Mouse (Mus musculus) intestine, postnatal 0 days (tissue): ENCODE results near the gene Med13l. TPM values are rescaled to one million over a fixed set of nuclear protein-coding genes. Genes with fewer than 3 reads are reported as not detected.

ENCODE experiments used
- ATAC-seq: fragments of 200-750 bp; cut with Nextera tagmentation; 2 replicates; pipeline ENCODE4 v1.8.0; 2017; ENCODE audit warnings: mild to moderate bottlenecking, moderate TSS enrichment, moderate library complexity
- H3K27ac ChIP-seq: fragments of 300-500 bp; sonication (generic); 2 replicates; pipeline ENCODE4 v1.5.1; 2014; ENCODE audit warnings: mild to moderate bottlenecking, low read depth, low read length, moderate library complexity
- H3K27me3 ChIP-seq: fragments of 300-500 bp; sonication (generic); replicated peaks from 2 replicates; pipeline ENCODE4 v1.6.1; 2014; ENCODE audit warnings: low read length, mixed read lengths; ENCODE audit not compliant: control insufficient read depth, insufficient read depth
- H3K36me3 ChIP-seq: fragments of 300-500 bp; sonication (generic); 2 replicates; pipeline ENCODE4 v1.6.1; 2014; ENCODE audit warnings: mild to moderate bottlenecking, moderate library complexity; ENCODE audit not compliant: control insufficient read depth, insufficient read depth
- H3K4me1 ChIP-seq: fragments of 300-500 bp; sonication (generic); replicated peaks from 2 replicates; pipeline ENCODE4 v1.6.1; 2014; ENCODE audit warnings: antibody characterized with exemption, low read length, mixed read lengths; ENCODE audit not compliant: control insufficient read depth, insufficient read depth
- H3K4me2 ChIP-seq: fragments of 300-500 bp; sonication (generic); replicated peaks from 2 replicates; pipeline ENCODE4 v1.6.1; 2014; ENCODE audit warnings: low read depth, mild to moderate bottlenecking, moderate library complexity
- H3K4me3 ChIP-seq: fragments of 300-500 bp; sonication (generic); 2 replicates; pipeline ENCODE4 v1.5.1; 2014; ENCODE audit warnings: low read depth, low read length
- H3K9ac ChIP-seq: fragments of 300-500 bp; sonication (generic); 2 replicates; pipeline ENCODE4 v1.6.1; 2014; ENCODE audit warnings: mild to moderate bottlenecking, low read depth, low read length
- H3K9me3 ChIP-seq: fragments of 300-500 bp; sonication (generic); 2 replicates; pipeline ENCODE4 v1.6.1; 2016; ENCODE audit warnings: mixed run types; ENCODE audit not compliant: control insufficient read depth
- CTCF ChIP-seq: sonication (generic); IDR thresholded peaks from 2 replicates; pipeline ENCODE4 v1.5.1; 2016; ENCODE audit warnings: low read depth, mild to moderate bottlenecking, control low read depth, antibody characterized with exemption, moderate library complexity
- WGBS: fragments of 180-500 bp; shearing (Covaris S2); extraction: QIAGEN DNeasy Blood & Tissue Kit; methylation state at CpG from one replicate; pipeline ENCODE4 v1.1.7; 2014; 5-methylcytosine and 5-hydroxymethylcytosine counted together
- polyA plus RNA-seq: library from polyadenylated mRNA; unstranded; fragments of >200 nt; fragmentation: Nextera tagmentation; extraction: Ambion mirVana; gene quantifications from 2 replicates; pipeline ENCODE4 v1.2.1, GENCODE M21; 2015

Gene Med13l
- polyA plus RNA-seq, 1 experiment from 2014 or later: 5.1 TPM

GRCm38 (mm10) chr5:118686021-118686420, 125.5 kb downstream of the Med13l start:
- 0 out of 2 replicates have a peak, but pooled peaks cover 6% of the 10 kb centered on the region for H3K4me1 ChIP-seq
- peaks cover 10% of the 10 kb centered on the region; the same call in 1 of the 2 replicates for H3K36me3 ChIP-seq
- H3K9ac ChIP-seq: no peak overlapping the region
- H3K9me3 ChIP-seq: no peaks in the 10 kb centered on the region
- WGBS: 81% methylated on average over 4 of the region's 4 CpGs
- no peak for ATAC-seq
- H3K27me3 ChIP-seq: no peaks in the 10 kb centered on the region
- no peak overlapping the region for H3K4me2 ChIP-seq
- H3K27ac ChIP-seq: no peak overlapping the region
- H3K4me3 ChIP-seq: no peak overlapping the region
- no peak for TF ChIP-seq CTCF

- WGBS: 60% methylated on average over 14 of the region's 15 CpGs
These were observed 128.7 kb downstream of the Med13l start for GRCm38 (mm10) chr5:118688886-118689835.

GRCm38 (mm10) chr5:118691025-118691709, 130.7 kb downstream of the Med13l start:
- Histone ChIP-seq H3K4me1 (peaks cover 16% of the 10 kb centered on the region), H3K9ac (no peak overlapping the region), H3K27ac (peak overlapping the region; percentile 71), H3K9me3 (no peaks in the 10 kb centered on the region), H3K36me3 (no peaks in the 10 kb centered on the region), H3K4me3 (no peak overlapping the region), H3K4me2 (peak overlapping the region; percentile 61), H3K27me3 (no peaks in the 10 kb centered on the region)
- no peak for TF ChIP-seq CTCF
- 54% methylated on average over 10 of the region's 10 CpGs for WGBS
- ATAC-seq: peak; percentile 84

More at GRCm38 (mm10) chr5:118688886-118689835, 128.7 kb downstream of the Med13l start:
- Histone ChIP-seq H3K4me3 (no peak overlapping the region), H3K27me3 (no peaks in the 10 kb centered on the region), H3K27ac (0 out of 2 replicates have a peak overlapping the region, but pooled peaks have one; percentile 60), H3K4me2 (no peak overlapping the region), H3K9ac (no peak overlapping the region), H3K9me3 (no peaks in the 10 kb centered on the region), H3K36me3 (no peaks in the 10 kb centered on the region), H3K4me1 (peaks cover 13% of the 10 kb centered on the region)
- no peak for ATAC-seq
- TF ChIP-seq CTCF: no peak

- Histone ChIP-seq H3K9me3 (no peaks in the 10 kb centered on the region), H3K4me3 (no peak overlapping the region), H3K27ac (peak overlapping the region; percentile 57), H3K36me3 (no peaks in the 10 kb centered on the region), H3K9ac (no peak overlapping the region), H3K4me2 (peak overlapping the region; percentile 61), H3K4me1 (peaks cover 16% of the 10 kb centered on the region), H3K27me3 (no peaks in the 10 kb centered on the region)
- 32% methylated on average over 7 of the region's 7 CpGs for WGBS
- no peak for TF ChIP-seq CTCF
- no peak for ATAC-seq
These were observed 131.2 kb downstream of the Med13l start for GRCm38 (mm10) chr5:118691710-118692040.

- Histone ChIP-seq H3K4me2 (no peak overlapping the region), H3K9ac (no peak overlapping the region), H3K27ac (no peak overlapping the region), H3K4me1 (peaks cover 14% of the 10 kb centered on the region), H3K36me3 (no peaks in the 10 kb centered on the region), H3K4me3 (no peak overlapping the region), H3K27me3 (no peaks in the 10 kb centered on the region), H3K9me3 (no peaks in the 10 kb centered on the region)
- ATAC-seq: no peak
- 75% methylated on average over 9 of the region's 9 CpGs for whole genome bisulfite sequencing
- TF ChIP-seq CTCF: no peak
These were observed 133.5 kb downstream of the Med13l start for GRCm38 (mm10) chr5:118693996-118694395.

- WGBS: 84% methylated on average over 7 of the region's 7 CpGs
- no peaks in the 10 kb centered on the region for H3K27me3 ChIP-seq
- TF ChIP-seq CTCF: no peak
- H3K4me3 ChIP-seq: no peak overlapping the region
- no peaks in the 10 kb centered on the region for H3K9me3 ChIP-seq
- H3K27ac ChIP-seq: no peak overlapping the region
- no peak for ATAC-seq
- no peak overlapping the region for H3K9ac ChIP-seq
- H3K36me3 ChIP-seq: no peaks in the 10 kb centered on the region
- H3K4me2 ChIP-seq: no peak overlapping the region
- peaks cover 8% of the 10 kb centered on the region for H3K4me1 ChIP-seq
These were observed 136.6 kb downstream of the Med13l start for GRCm38 (mm10) chr5:118697073-118697472.
